Mouse (Mus musculus): ENCODE measurements around the gene Aaed1.

The Aaed1 gene

GRCm38 (mm10) chr13:64250363-64250762, 62.1 kb downstream of the Aaed1 start:
- ATAC-seq (ENCODE audit: low TSS enrichment), result no peak

GRCm38 (mm10) chr13:64248775-64249524, 63.6 kb downstream of the Aaed1 start:
- ATAC-seq (ENCODE audit: low TSS enrichment), result peak; percentile 86

- ATAC-seq (ENCODE audit: low TSS enrichment), result peak; percentile 49
Measured at GRCm38 (mm10) chr13:64248161-64248774, 64.2 kb downstream of the Aaed1 start.

GRCm38 (mm10) chr13:64246106-64246505, 66.4 kb downstream of the Aaed1 start:
- no peak for ATAC-seq (ENCODE audit: low TSS enrichment)

GRCm38 (mm10) chr13:64244685-64245261, 67.7 kb downstream of the Aaed1 start:
- no peak for ATAC-seq (ENCODE audit: low TSS enrichment)

- no peak for ATAC-seq (ENCODE audit: low TSS enrichment)
Measured at GRCm38 (mm10) chr13:64242721-64243120, 69.8 kb downstream of the Aaed1 start.

GRCm38 (mm10) chr13:64240626-64241025, 71.9 kb downstream of the Aaed1 start:
- ATAC-seq (ENCODE audit: low TSS enrichment), result no peak

- ATAC-seq (ENCODE audit: low TSS enrichment), result no peak
Measured at GRCm38 (mm10) chr13:64237681-64238157, 74.8 kb downstream of the Aaed1 start.

- peak; percentile 55 for ATAC-seq (ENCODE audit: low TSS enrichment)
Measured at GRCm38 (mm10) chr13:64237000-64237680, 75.4 kb downstream of the Aaed1 start.

- no peak for ATAC-seq (ENCODE audit: low TSS enrichment)
Measured at GRCm38 (mm10) chr13:64235777-64236176, 76.7 kb downstream of the Aaed1 start.

GRCm38 (mm10) chr13:64235062-64235715, 77.3 kb downstream of the Aaed1 start:
- no peak for ATAC-seq (ENCODE audit: low TSS enrichment)

- ATAC-seq (ENCODE audit: low TSS enrichment), result peak; percentile 55; the same call in 1 of the 2 replicates
Measured at GRCm38 (mm10) chr13:64233139-64233538, 79.4 kb downstream of the Aaed1 start.

GRCm38 (mm10) chr13:64226725-64227124, 85.8 kb downstream of the Aaed1 start:
- no peak for ATAC-seq (ENCODE audit: low TSS enrichment)

- ATAC-seq (ENCODE audit: low TSS enrichment), result no peak
Measured at GRCm38 (mm10) chr13:64225738-64226137, 86.8 kb downstream of the Aaed1 start.
